Mouse (Mus musculus) fibroblast of lung, adult 2 months (primary cell): Measurements from ENCODE around the gene Hgd.

Experiments
- DNase-seq: peaks from one replicate; pipeline ENCODE4 v3.0.0-alpha.2; 2011; ENCODE audit warnings: low read depth

Gene Hgd

GRCm38 (mm10) chr16:37579994-37580393 lies at the start of gene Hgd:
TSS of gene Hgd (plus strand) at chr16:37580153.
- DNase-seq: no peak

GRCm38 (mm10) chr16:37530170-37530569 lies 49.8 kb upstream of the Hgd start:
- no peak for DNase-seq

DNA sequence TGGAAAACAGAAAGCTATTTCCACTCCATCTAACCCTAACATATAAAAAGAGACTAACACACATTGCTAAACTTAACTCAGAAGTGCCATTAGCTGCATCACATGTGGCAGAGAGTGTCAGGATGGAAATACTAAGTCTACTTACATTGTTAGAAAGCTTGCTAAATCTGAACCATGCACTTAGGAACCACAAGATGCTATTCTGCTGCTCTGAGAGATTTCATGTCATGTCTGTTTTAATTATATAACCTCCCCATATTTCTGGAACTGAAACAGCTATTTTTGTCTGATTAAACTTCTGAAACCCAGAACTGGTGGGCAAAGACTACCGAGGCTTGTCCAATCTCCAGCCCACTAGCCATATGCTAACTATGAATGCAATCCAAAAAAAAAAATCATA lies 47.9 kb upstream of the Hgd start:
- no peak for DNase-seq

GRCm38 (mm10) chr16:37533369-37534068 lies 46.4 kb upstream of the Hgd start:
- no peak for DNase-seq

DNA sequence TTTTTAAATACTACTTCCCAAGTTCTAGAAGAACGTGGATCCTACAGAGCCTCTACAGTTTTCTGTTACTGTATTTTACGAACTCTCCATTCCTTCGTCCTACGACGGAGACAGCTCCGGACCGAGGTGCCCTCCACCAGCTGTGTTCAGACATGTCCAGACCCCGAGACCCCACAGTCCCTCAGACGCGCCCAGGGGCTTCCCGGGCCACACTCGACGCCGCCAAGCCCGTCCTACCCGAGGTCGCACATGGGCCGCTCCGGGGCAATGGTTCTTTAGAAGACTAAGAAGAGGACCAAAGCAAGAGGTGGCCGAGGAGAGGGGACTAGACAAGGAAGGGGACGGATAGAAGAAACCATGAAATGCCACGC lies 40.7 kb upstream of the Hgd start:
- no peak for DNase-seq

DNA sequence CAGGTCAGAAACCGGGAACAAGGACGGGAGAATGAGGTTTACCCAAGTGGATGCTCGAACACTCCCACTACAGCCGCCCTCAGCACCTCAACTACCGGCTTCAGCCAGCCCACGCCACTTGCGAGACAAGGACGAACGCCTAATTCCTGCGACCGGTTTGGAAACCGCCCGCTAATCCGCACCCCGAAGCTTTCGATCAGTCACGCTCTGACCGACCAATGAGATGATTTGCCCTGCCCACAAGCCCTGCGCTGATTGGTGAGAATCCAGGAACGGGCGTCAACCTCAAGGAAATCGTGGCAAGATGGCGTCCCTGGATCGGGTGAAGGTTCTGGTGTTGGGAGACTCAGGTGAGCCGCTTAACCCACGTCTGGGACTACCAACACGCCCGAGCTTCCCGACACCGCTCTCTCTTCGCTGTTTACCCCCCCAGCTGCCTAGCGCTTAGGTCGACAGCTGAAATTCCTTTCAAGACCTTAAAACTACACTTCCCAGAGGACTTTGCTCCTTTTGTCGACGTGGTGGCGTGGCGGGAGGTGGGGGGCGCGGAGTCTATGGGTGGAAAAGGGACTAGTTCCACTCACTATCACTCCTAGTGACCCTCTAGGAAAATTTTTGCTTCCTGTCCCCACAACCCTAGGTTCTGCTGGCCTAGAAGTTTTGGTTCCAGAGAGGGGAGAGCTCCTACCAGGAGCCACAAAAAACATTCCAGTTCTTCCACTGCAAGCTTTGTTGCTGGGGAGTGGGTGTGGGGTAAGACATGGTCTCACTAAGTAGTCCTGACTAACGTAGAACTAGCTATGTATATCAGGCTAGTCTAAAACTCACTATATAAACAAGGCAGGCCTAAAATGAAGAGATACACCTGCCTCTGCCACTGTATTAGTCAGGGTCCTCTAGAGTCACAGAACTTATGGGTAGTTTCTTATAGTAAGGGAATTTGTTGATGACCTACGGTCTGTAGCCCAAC lies 40.1 kb upstream of the Hgd start, which contains the start of the genes Gtf2e1 and Rabl3:
Gene Gtf2e1 (minus strand): TSS at position 179 of the 970 bp plus-strand sequence.
Gene Rabl3 (plus strand): TSS at position 275 of the 970 bp plus-strand sequence.
- DNase-seq: peak; percentile 99

DNA sequence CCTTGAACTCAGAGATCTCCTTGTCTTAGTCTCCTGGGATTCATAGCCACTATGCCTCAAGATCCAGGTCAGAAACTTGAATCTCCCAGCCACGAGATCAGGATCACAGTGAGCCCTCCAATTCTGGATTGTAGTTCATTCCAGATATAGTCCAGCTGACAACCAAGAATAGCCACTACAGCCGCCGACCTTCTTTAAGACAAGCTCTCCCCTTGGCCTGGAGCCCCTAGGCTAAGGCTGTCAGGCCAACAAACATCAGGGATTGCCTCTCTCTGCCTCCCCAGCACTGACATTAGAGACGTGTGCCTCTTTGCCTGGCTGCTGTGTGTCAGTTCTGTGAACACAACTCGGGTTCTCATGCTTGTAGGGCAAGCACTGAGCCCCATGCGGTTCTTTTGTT lies 39.2 kb upstream of the Hgd start:
- no peak for DNase-seq

- DNase-seq: no peak
Observed at GRCm38 (mm10) chr16:37546312-37546711, 33.6 kb upstream of the Hgd start.

GRCm38 (mm10) chr16:37550266-37550665 lies 29.7 kb upstream of the Hgd start:
- DNase-seq: no peak

- DNase-seq: no peak
Observed at GRCm38 (mm10) chr16:37550981-37551380, 29.0 kb upstream of the Hgd start.

DNA sequence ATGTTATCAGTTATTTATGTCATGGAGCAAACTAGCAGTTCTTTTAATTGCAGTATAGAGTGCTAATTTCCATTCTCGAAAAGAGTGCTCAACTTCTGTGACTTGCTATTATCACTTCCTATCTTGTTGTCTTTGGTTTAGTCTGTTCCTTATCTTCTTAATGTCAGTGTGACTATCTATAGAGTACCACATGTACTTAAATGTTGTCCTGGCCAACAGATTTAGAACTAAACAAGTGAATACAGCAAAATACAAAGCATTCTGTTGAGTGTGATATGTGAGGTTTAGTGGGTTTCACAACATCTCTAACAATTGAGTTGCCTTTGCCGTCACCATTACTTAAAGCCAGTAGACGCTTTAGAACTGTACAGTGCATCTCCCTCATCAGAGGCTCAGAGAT lies 27.1 kb upstream of the Hgd start:
- no peak for DNase-seq

DNA sequence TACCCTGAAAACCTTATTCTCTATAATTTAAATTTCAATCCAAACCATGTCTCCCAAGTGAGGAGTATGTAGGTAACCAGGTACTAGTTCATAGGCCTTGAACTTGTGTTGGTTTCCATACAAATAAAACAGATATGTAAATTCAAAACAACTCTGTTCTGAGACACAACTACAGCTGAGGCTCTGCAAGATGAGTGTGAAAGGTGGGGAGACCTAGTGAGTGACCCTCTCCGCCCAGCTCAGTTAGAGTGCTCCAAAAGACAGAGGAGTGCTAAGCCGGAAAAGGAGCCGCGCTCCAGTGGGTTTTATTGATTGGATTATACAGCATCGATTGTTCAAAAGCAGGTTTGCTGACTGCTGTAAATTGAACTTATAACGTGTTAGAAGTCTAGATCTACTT lies 17.5 kb upstream of the Hgd start:
- DNase-seq: no peak

- DNase-seq: no peak
Observed at GRCm38 (mm10) chr16:37562961-37563360, 17.0 kb upstream of the Hgd start.

DNA sequence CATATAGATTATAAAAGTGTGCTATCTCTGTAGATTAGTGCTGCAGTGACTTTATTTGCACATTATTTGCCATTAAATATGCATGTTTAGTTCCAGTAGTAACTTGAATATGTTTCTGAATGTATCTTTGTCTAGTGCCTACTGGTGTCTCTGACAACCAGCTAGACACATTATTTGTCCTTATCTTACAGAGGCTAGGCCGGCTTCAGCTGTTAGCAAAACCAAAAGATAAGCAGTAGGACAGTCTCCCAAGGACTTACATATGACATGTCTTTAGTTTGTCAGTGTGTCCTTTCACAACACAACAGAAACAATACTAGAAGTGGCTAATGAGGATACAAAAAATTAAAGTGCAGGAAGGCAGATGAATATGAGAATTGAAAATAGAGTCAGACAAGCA lies 14.8 kb upstream of the Hgd start:
- no peak for DNase-seq

GRCm38 (mm10) chr16:37566107-37566506 lies 13.8 kb upstream of the Hgd start:
- no peak for DNase-seq

DNA sequence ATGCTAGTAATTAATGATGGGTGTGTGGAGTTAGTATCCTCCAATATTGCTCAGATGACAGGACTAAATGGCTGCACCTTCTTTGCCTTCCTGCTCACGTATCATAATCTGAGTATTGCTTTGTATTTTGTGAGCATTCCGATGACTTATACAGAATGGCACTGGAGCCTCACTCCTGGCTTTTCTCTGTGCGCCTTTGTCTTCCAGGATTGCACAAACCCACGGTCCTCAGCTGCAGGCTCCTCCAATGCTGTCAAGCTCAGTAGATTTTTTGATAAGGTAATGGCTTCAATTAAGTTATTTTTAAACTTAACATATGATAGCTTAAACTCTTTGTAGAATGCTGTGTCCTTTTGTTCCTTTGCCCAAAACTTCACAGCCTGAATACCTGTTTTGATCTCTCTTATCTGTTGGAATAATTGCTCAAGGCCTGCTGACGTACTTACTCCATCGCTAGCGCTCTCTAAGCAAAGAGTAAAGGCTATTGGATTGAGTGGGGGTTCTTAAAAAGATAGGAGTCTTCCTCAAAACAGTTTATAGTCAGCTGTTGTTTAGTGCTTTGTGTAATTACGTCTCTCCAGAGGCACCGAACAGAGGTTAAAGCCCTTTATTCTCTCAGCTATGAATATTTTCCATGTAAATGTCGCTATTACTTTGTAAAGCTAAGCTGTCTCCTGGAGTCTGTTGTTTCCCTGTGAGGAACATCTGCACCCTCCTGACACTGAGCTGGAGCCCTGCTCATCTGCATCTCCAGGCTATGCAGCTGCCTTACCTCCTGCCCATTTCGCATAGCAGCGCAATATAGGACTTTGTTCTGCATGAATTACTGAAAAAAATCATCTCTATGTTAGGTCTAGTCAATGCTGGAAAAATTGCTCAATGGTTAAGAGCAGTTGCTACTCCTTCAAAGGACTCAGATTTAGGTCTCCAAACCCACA lies 12.6 kb upstream of the Hgd start:
- DNase-seq: no peak

GRCm38 (mm10) chr16:37571554-37571953 lies 8.4 kb upstream of the Hgd start:
- DNase-seq: no peak

- no peak for DNase-seq
Observed at GRCm38 (mm10) chr16:37572117-37572754, 7.7 kb upstream of the Hgd start.

- DNase-seq: no peak
Observed at GRCm38 (mm10) chr16:37573061-37573460, 6.9 kb upstream of the Hgd start.

- no peak for DNase-seq
Observed at GRCm38 (mm10) chr16:37575325-37575724, 4.6 kb upstream of the Hgd start.

- DNase-seq: no peak
Observed at GRCm38 (mm10) chr16:37579591-37579990, 362 bp upstream of the Hgd start.

DNA sequence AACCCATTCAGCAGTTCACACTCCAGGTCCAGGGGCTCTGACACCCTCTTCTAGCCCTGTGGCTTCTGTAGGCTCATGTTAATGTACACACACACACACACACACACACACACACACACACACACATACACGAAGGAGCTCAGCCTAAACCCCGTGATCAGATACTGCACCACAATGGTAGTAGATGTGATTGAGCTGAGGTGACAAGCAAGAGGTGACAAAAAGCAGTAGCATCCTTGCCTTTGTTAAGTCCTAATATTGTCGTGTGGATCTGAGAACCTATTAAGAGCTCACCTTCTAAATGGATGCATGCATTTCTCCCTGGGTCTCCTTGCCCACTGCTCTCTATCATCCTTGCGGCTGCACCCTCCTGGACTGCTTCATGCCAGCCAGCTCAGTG lies 698 bp downstream of the Hgd start:
- no peak for DNase-seq
